Mouse (Mus musculus) ES-Bruce4 (cell line): ENCODE measurements around the gene RPS10-NUDT3. TPM values are rescaled to one million over a fixed set of nuclear protein-coding genes. Genes with fewer than 3 reads are reported as not detected.

Experiments used
- H3K27ac ChIP-seq: 2 replicates; pipeline ENCODE4 v1.5.1; 2012; ENCODE audit warnings: low read length, inconsistent platforms; ENCODE audit not compliant: insufficient read depth
- H3K27me3 ChIP-seq: 2 replicates; pipeline ENCODE4 v1.6.1; 2012; ENCODE audit warnings: mild to moderate bottlenecking, low read length, inconsistent platforms; ENCODE audit not compliant: control insufficient read depth, poor library complexity, insufficient read depth, severe bottlenecking
- H3K36me3 ChIP-seq: 2 replicates; pipeline ENCODE4 v1.6.1; 2012; ENCODE audit warnings: inconsistent platforms, mild to moderate bottlenecking, low read length, moderate library complexity; ENCODE audit not compliant: control insufficient read depth, poor library complexity, insufficient read depth, severe bottlenecking
- H3K4me1 ChIP-seq: one replicate; pipeline ENCODE4 v1.8.1; 2011; ENCODE audit warnings: low read length; ENCODE audit not compliant: control insufficient read depth, insufficient read depth
- H3K4me3 ChIP-seq: 2 replicates; pipeline ENCODE4 v1.5.1; 2011; ENCODE audit warnings: low read depth, mild to moderate bottlenecking, low read length
- H3K9ac ChIP-seq: 2 replicates; pipeline ENCODE4 v1.6.1; 2012; ENCODE audit warnings: low read depth, mild to moderate bottlenecking, inconsistent platforms; ENCODE audit not compliant: poor library complexity, severe bottlenecking
- H3K9me3 ChIP-seq: replicated peaks from 2 replicates; pipeline ENCODE4 v1.6.1; 2012; ENCODE audit warnings: mild to moderate bottlenecking, low read length, inconsistent platforms; ENCODE audit not compliant: control insufficient read depth, poor library complexity, insufficient read depth, severe bottlenecking
- CTCF ChIP-seq: IDR thresholded peaks from one replicate; pipeline ENCODE4 v1.8.1; 2011; ENCODE audit warnings: low read depth, low read length
- EP300 ChIP-seq: IDR thresholded peaks from 2 replicates; pipeline ENCODE4 v1.6.1; 2011; ENCODE audit warnings: low read depth, low read length; ENCODE audit not compliant: insufficient read depth
- POLR2A ChIP-seq: IDR thresholded peaks from one replicate; pipeline ENCODE4 v1.8.1; 2011; ENCODE audit warnings: low read length; ENCODE audit not compliant: insufficient read depth
- polyA plus RNA-seq: library from polyadenylated mRNA; stranded (reverse); fragments of >200 nt; gene quantifications from 2 replicates; pipeline ENCODE4 v1.2.4, GENCODE M21; 2011; ENCODE audit warnings: low read depth; ENCODE audit not compliant: missing spikeins, insufficient read depth, insufficient read length

Gene RPS10-NUDT3
- polyA plus RNA-seq, 1 experiment, result not detected

DNA sequence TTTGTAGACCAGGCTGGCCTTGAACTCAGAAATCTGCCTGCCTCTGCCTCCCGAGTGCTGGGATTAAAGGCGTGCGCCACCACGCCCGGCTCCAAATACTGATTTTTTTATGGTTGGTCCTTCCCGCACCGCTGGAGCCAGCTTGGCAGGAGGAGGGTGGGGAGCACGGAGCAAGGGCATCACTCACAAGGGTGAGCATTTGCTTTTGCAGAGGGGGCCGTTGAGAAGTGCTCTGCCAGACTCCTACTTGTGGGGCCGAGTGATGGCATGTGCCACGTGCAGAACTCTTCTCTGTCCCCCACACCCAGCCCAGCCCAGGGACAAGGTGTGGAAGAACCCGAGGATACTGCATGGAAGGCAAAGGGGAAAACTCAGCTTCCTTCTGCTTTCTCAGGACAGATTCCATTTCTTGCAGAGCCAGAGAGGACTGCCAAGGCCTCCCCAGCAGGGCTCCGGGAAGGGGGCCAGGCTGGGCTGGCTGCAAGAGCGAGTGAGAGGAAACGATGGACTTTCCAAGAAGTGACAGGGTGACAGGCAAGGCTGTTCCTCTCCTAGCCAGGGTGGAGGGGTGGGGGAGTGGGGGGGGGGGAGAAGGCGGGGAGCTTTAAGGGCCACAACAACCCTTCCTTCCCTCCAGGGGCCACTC lies 60.4 kb downstream of the RPS10-NUDT3 start:
- H3K4me3 ChIP-seq, result no peak overlapping the region
- TF ChIP-seq POLR2A, result no peak
- no peak for TF ChIP-seq EP300
- TF ChIP-seq CTCF, result no peak
- no peaks in the 10 kb centered on the region for H3K9me3 ChIP-seq
- no peaks in the 10 kb centered on the region for H3K4me1 ChIP-seq
- H3K36me3 ChIP-seq, result no peaks in the 10 kb centered on the region
- no peak overlapping the region for H3K27ac ChIP-seq
- no peaks in the 10 kb centered on the region for H3K27me3 ChIP-seq
- no peak overlapping the region for H3K9ac ChIP-seq

DNA sequence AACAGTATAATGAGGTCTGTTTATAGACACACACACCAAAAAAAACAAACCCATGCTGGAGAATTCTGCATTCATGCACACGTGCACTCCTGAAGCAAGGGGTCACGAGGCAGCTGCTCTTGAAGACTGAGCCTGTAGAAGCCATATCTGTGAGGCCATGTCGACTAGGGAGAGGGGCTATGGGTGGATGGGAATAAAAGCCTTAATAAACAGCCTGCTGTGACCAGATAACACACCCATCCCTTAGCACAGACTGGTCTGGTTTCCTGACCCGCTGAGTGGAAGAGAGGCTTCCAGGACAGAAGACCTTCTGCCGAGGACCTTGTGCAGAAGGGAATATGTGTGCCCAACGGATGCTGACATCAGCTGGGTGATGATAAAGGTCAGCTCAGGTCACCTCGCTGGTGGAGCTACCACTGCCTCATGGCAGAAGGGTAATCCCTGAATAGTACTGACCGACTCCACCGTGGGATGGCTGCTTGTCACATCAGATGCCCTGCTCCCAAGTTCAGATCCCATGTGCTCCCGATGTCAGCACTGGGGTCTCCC lies 61.2 kb downstream of the RPS10-NUDT3 start:
- Histone ChIP-seq H3K36me3 (no peaks in the 10 kb centered on the region), H3K9me3 (no peaks in the 10 kb centered on the region), H3K4me1 (no peaks in the 10 kb centered on the region), H3K27me3 (no peaks in the 10 kb centered on the region), H3K27ac (no peak overlapping the region), H3K4me3 (no peak overlapping the region), H3K9ac (no peak overlapping the region)
- no peak for TF ChIP-seq CTCF
- TF ChIP-seq EP300, result no peak
- no peak for TF ChIP-seq POLR2A

DNA sequence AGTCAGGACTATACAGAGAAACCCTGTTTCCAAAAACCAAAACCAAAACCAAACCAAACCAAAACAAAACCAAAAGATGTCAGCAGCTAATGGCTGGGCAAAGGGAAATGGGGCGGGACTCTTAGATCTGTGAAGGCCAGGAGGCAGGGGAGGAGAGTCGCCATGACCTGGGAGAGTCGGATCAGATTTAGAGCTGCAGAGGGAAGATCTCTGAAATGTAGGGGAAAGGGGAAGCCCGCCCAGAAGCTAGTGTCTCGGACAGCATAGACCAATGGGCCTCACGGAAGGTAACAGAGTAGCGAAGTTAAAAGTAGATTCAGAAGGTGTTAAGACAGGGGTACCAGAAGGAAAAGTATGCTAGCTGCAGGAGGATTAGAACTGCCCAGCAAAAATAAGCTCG lies 63.7 kb downstream of the RPS10-NUDT3 start:
- TF ChIP-seq POLR2A (no peak), EP300 (no peak), CTCF (no peak)
- no peak overlapping the region for H3K4me3 ChIP-seq
- no peaks in the 10 kb centered on the region for H3K27me3 ChIP-seq
- no peaks in the 10 kb centered on the region for H3K36me3 ChIP-seq
- no peaks in the 10 kb centered on the region for H3K4me1 ChIP-seq
- H3K9ac ChIP-seq, result no peak overlapping the region
- no peaks in the 10 kb centered on the region for H3K9me3 ChIP-seq
- H3K27ac ChIP-seq, result no peak overlapping the region

DNA sequence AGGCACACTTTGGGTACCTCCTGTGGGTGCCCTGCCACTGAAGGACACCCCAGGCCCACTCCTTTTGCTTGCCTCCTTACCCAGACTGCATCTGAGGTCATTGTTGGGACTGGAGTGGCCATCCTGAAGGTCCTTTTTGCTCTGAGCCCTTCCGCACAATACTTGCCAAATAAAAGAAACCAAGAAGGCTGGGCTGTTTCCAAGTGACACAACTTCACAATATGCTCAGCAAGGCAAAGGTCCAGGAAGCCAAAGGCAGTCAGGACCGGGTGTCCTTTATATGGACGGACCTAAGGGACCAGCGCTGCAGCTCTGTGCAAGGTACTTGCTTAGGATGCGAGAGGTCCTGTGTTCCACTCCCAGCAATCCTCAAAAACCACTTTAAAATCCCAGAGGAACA lies 66.8 kb downstream of the RPS10-NUDT3 start:
- Histone ChIP-seq H3K27me3 (no peaks in the 10 kb centered on the region), H3K9me3 (no peaks in the 10 kb centered on the region), H3K36me3 (no peaks in the 10 kb centered on the region), H3K4me3 (no peak overlapping the region), H3K9ac (no peak overlapping the region), H3K27ac (no peak overlapping the region), H3K4me1 (no peaks in the 10 kb centered on the region)
- TF ChIP-seq EP300 (no peak), CTCF (no peak), POLR2A (no peak)

DNA sequence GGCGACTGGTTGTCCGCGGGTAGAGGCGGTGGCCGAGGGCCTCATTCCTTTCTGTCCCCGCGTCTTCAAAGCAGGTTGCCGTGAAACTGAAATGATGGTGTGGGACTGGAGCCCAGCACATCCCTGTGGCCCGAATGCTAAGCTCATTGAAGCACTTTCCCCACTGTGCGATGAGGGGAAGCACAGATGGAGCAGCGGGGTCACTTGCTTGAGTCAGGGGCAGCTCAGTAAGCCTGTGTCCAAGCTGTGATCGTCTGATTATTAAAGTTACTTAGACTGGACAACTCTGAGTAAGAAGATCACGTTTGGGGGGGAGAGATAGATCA lies 69.1 kb downstream of the RPS10-NUDT3 start:
- Histone ChIP-seq H3K4me1 (no peaks in the 10 kb centered on the region), H3K27me3 (no peaks in the 10 kb centered on the region), H3K9me3 (no peaks in the 10 kb centered on the region), H3K9ac (peak overlapping the region; percentile 56), H3K4me3 (peak overlapping the region; percentile 78), H3K27ac (no peak overlapping the region), H3K36me3 (peaks cover 12% of the 10 kb centered on the region)
- TF ChIP-seq EP300 (no peak), CTCF (no peak), POLR2A (no peak)

DNA sequence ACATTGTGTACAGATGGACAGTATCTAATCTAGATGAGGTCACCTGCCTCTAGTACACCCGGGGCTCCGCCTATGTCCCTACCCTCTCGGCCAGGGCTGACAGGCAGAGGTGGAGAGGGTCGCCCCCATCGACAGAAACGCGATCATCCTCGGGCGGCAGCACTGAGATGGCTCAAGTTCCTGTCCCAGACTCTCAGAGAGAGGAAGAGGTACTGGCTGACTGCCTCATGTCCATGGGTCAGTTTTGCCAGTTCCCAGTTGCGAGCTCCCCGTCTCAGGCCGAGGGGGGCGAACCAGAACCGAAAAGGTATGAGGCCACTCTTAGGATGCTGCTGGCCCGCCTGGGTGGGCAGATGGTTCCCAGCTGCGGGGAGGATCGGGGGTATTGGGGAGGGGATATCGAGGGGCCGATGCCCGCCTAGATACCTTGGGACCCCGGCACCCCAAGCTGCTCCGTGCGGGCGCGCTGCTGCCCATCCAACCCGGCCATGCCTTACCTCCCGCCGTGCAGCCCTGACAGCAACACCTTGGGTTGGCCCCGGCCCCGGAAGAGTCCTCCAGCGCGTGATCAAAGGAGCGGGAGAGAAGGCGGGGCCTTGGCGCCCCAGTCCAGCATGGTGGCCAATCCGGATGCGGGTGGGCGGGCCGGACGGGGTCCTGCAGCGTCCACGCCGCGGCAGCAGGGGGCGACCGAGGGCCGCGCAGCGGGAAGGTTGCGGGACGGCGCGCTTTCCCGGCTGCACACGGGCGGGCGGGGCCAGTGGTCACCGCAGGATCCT lies 69.7 kb downstream of the RPS10-NUDT3 start, which contains the start of gene AI413582:
Gene AI413582, minus strand, starts transcription at position 594 of the 779 bp plus-strand sequence.
- H3K27ac ChIP-seq, result peak within 1 kb of the TSS; percentile 19
- no peak; the same call in 1 of the 2 replicates for TF ChIP-seq EP300
- peak; percentile 70 for TF ChIP-seq CTCF
- TF ChIP-seq POLR2A, result no peak

More for the DNA sequence above, 69.7 kb downstream of the RPS10-NUDT3 start, which contains the start of gene AI413582:
- Histone ChIP-seq H3K4me3 (peak within 1 kb of the TSS; percentile 78), H3K9ac (peak within 1 kb of the TSS; percentile 56), H3K4me1 (no peaks in the 10 kb centered on the region), H3K27me3 (no peaks in the 10 kb centered on the region), H3K9me3 (no peaks in the 10 kb centered on the region), H3K36me3 (peaks cover 17% of the 10 kb centered on the region)
